Mouse (Mus musculus): ENCODE data around the gene Rbm25. TPM values are rescaled to one million over a fixed set of nuclear protein-coding genes. Genes with fewer than 3 reads are reported as not detected.
"Not testable (repeated sequence)": the region's sequence is repeated elsewhere in the genome, so short reads cannot be mapped to it uniquely, and the experiment has no call there.

Rbm25 gene
- polyA plus RNA-seq, 1 experiment from 2014 or later: 300 TPM

DNA sequence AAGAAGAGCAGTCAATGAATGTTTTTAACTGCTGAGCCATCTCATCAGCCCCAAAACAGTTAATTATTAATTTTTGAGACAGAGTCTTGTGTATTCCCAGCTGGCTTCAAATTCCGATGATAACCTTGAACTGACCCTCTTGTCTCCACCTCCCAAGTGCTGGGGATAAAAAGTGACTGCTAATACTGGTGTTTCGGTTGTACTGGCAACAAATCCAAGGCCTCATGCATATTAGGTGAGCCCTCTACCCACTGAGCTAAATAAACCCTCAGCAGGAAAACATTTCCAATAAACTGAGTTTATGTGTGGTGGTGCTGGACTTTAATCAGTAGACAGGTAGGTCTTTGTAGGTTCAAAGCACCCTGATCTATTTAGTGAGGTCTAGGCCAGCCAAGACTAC, 12.1 kb upstream of the Rbm25 start:
- WGBS: 81% methylated on average over 2 of the region's 2 CpGs
- H3K36me3 ChIP-seq (replicated peaks): no peaks in the 10 kb centered on the region
- H3K4me3 ChIP-seq (replicated peaks): no peak overlapping the region
- no peaks in the 10 kb centered on the region for H3K9me3 ChIP-seq
- no peak overlapping the region for H3K9ac ChIP-seq
- no peaks in the 10 kb centered on the region for H3K27me3 ChIP-seq
- H3K4me1 ChIP-seq: no peaks in the 10 kb centered on the region
- ATAC-seq (ENCODE audit: low FRiP score): no peak
- no peak overlapping the region for H3K4me2 ChIP-seq
- no peak overlapping the region for H3K27ac ChIP-seq

GRCm38 (mm10) chr12:83620694-83621093, 10.3 kb upstream of the Rbm25 start:
- H3K9ac ChIP-seq; H3K36me3 ChIP-seq (replicated peaks); H3K9me3 ChIP-seq; H3K27ac ChIP-seq; ATAC-seq (ENCODE audit: low FRiP score); H3K4me1 ChIP-seq; H3K4me3 ChIP-seq (replicated peaks); H3K4me2 ChIP-seq; H3K27me3 ChIP-seq: not testable (repeated sequence)
- 60% methylated on average over 23 of the region's 23 CpGs for WGBS

GRCm38 (mm10) chr12:83622031-83622755, 8.8 kb upstream of the Rbm25 start:
- no peaks in the 10 kb centered on the region for H3K36me3 ChIP-seq (replicated peaks)
- no peak for ATAC-seq (ENCODE audit: low FRiP score)
- H3K9ac ChIP-seq: no peak overlapping the region
- no peak overlapping the region for H3K4me2 ChIP-seq
- no peaks in the 10 kb centered on the region for H3K27me3 ChIP-seq
- H3K4me1 ChIP-seq: no peaks in the 10 kb centered on the region
- no peak overlapping the region for H3K27ac ChIP-seq
- no peak overlapping the region for H3K4me3 ChIP-seq (replicated peaks)
- 87% methylated on average over 6 of the region's 6 CpGs for WGBS
- H3K9me3 ChIP-seq: no peaks in the 10 kb centered on the region

DNA sequence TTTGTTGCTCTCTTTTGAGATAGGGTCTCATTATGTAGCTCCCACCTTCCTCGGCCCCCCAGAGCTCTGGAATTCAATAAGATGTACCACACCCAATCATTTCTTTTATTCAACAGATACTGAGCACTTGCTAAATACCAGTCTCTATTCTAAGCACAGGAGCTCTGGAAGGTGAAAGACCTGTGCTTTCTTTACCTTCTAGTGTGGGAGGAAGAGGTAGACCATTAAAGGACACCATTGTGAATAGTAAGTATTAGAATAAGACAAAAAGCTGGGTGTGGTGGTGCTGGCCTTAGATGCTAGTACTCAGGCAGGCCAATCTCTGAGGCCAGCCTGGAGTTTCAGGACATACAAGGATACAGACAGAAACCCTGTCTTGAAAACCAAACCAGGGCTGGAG, 6.7 kb upstream of the Rbm25 start:
- no peak for ATAC-seq (ENCODE audit: low FRiP score)
- Histone ChIP-seq H3K27me3 (no peaks in the 10 kb centered on the region), H3K9ac (no peak overlapping the region), H3K9me3 (no peaks in the 10 kb centered on the region), H3K4me3 (replicated peaks) (no peak overlapping the region), H3K27ac (no peak overlapping the region), H3K4me1 (no peaks in the 10 kb centered on the region), H3K4me2 (no peak overlapping the region), H3K36me3 (replicated peaks) (no peaks in the 10 kb centered on the region)
- 72% methylated on average over 1 of the region's 1 CpGs for WGBS

- peaks cover 11% of the 10 kb centered on the region for H3K36me3 ChIP-seq (replicated peaks)
- peak overlapping the region; percentile 96 for H3K4me3 ChIP-seq (replicated peaks)
- H3K4me2 ChIP-seq: peak overlapping the region; percentile 58
- WGBS: under 1% methylated on average over 59 of the region's 68 CpGs
- peaks cover 7% of the 10 kb centered on the region for H3K4me1 ChIP-seq
- H3K27ac ChIP-seq: peak overlapping the region; percentile 98
- peak overlapping the region; percentile 99 for H3K9ac ChIP-seq
- H3K9me3 ChIP-seq: no peaks in the 10 kb centered on the region
- H3K27me3 ChIP-seq: no peaks in the 10 kb centered on the region
- ATAC-seq (ENCODE audit: low FRiP score): peak; percentile 100
Measured at GRCm38 (mm10) chr12:83631743-83632679, 975 bp downstream of the Rbm25 start.

- peak overlapping the region; percentile 98 for H3K27ac ChIP-seq
- peak overlapping the region; percentile 99 for H3K9ac ChIP-seq
- WGBS: 0% methylated on average over 20 of the region's 20 CpGs
Measured at GRCm38 (mm10) chr12:83632680-83633025, 1.6 kb downstream of the Rbm25 start.

DNA sequence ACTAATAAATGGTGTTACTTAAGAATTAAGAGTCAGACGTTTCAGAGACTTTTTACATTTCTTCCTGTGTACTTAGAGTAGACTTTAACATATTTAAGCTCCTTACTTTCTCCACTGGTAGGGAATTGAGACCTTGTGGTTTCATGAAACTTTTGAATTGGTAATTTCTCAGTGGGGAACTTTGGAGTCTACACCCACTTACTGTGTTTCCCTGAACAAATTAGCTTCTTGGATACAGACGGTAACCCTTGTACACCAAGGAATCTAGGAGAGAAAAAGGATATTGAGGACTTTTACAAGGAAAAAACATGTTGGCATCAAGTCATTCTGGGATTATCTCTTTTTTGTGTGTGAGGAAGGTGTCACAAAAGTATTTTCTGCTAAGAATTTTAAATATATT, 2.8 kb downstream of the Rbm25 start:
- 49% methylated on average over 2 of the region's 2 CpGs for WGBS
- Histone ChIP-seq H3K36me3 (replicated peaks) (peaks cover 23% of the 10 kb centered on the region), H3K4me1 (peaks cover 7% of the 10 kb centered on the region), H3K9ac (no peak overlapping the region), H3K4me3 (replicated peaks) (peak overlapping the region; percentile 96), H3K27me3 (no peaks in the 10 kb centered on the region), H3K9me3 (no peaks in the 10 kb centered on the region), H3K4me2 (peak overlapping the region; percentile 58), H3K27ac (no peak overlapping the region)
- ATAC-seq (ENCODE audit: low FRiP score): no peak

More at GRCm38 (mm10) chr12:83632680-83633025, 1.6 kb downstream of the Rbm25 start:
- peak; percentile 65 for ATAC-seq (ENCODE audit: low FRiP score)
- Histone ChIP-seq H3K4me3 (replicated peaks) (peak overlapping the region; percentile 96), H3K4me1 (peaks cover 7% of the 10 kb centered on the region), H3K4me2 (peak overlapping the region; percentile 58), H3K27me3 (no peaks in the 10 kb centered on the region), H3K9me3 (no peaks in the 10 kb centered on the region), H3K36me3 (replicated peaks) (peaks cover 17% of the 10 kb centered on the region)

GRCm38 (mm10) chr12:83641233-83641632, 10.2 kb downstream of the Rbm25 start:
- H3K36me3 ChIP-seq (replicated peaks): peaks cover 57% of the 10 kb centered on the region
- H3K27ac ChIP-seq: no peak overlapping the region
- no peaks in the 10 kb centered on the region for H3K9me3 ChIP-seq
- no peak overlapping the region for H3K9ac ChIP-seq
- H3K27me3 ChIP-seq: no peaks in the 10 kb centered on the region
- H3K4me1 ChIP-seq: no peaks in the 10 kb centered on the region
- 97% methylated on average over 2 of the region's 2 CpGs for WGBS
- ATAC-seq (ENCODE audit: low FRiP score): no peak
- no peak overlapping the region for H3K4me2 ChIP-seq
- no peak overlapping the region for H3K4me3 ChIP-seq (replicated peaks)

- H3K27me3 ChIP-seq: no peaks in the 10 kb centered on the region
- H3K27ac ChIP-seq: no peak overlapping the region
- no peaks in the 10 kb centered on the region for H3K9me3 ChIP-seq
- ATAC-seq (ENCODE audit: low FRiP score): no peak
- WGBS: 97% methylated on average over 1 of the region's 1 CpGs
- no peak overlapping the region for H3K4me2 ChIP-seq
- H3K9ac ChIP-seq: no peak overlapping the region
- H3K4me3 ChIP-seq (replicated peaks): no peak overlapping the region
- peaks cover 54% of the 10 kb centered on the region for H3K36me3 ChIP-seq (replicated peaks)
- no peaks in the 10 kb centered on the region for H3K4me1 ChIP-seq
Measured at GRCm38 (mm10) chr12:83643116-83643515, 12.1 kb downstream of the Rbm25 start.

DNA sequence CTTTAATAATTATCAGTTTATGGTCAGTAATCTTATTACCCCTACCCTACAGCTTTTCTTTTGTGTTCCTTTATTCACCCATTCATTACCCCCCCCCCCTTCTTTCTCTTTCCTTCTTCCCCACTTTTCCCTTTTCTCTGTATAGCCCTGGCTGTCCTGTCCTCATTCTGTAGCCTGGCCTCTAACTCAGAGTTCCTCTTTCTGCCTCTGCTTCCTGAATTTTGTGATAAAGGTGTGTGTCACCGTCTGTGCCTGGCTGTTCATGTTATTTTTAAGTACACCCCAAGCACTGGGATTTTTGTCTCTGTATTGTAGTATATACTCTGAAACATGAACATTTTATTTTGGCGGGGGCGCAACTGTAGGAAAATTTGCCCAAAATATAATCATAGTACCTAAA, 19.3 kb downstream of the Rbm25 start:
- Histone ChIP-seq H3K36me3 (replicated peaks) (peaks cover 69% of the 10 kb centered on the region), H3K9ac (no peak overlapping the region), H3K4me2 (no peak overlapping the region), H3K4me1 (no peaks in the 10 kb centered on the region), H3K4me3 (replicated peaks) (no peak overlapping the region), H3K9me3 (no peaks in the 10 kb centered on the region), H3K27me3 (no peaks in the 10 kb centered on the region), H3K27ac (no peak overlapping the region)
- ATAC-seq (ENCODE audit: low FRiP score): no peak
- 94% methylated on average over 3 of the region's 3 CpGs for WGBS

GRCm38 (mm10) chr12:83651414-83651813, 20.4 kb downstream of the Rbm25 start:
- Histone ChIP-seq H3K27me3 (no peaks in the 10 kb centered on the region), H3K4me3 (replicated peaks) (no peak overlapping the region), H3K4me2 (no peak overlapping the region), H3K27ac (no peak overlapping the region), H3K36me3 (replicated peaks) (peaks cover 64% of the 10 kb centered on the region), H3K9ac (no peak overlapping the region), H3K9me3 (no peaks in the 10 kb centered on the region), H3K4me1 (no peaks in the 10 kb centered on the region)
- no peak for ATAC-seq (ENCODE audit: low FRiP score)

DNA sequence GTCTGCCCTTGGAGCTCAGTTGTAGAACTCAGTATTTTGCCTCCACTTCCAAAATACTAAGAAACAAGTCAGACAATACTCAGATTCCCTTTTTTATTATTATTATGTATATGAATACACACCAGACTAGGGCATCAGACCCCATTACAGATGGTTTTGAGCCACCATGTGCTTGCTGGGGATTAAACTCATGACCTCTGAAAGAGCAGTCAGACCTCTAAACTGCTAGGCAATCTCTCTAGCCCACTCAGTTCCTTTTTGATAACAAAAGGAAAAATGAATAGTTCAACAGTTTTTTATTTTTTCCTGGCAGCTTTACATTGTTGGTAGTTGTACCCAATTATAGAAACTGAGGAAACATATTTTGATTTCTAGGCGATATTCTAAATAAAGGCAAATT, 54.4 kb downstream of the Rbm25 start:
- no peaks in the 10 kb centered on the region for H3K27me3 ChIP-seq
- H3K36me3 ChIP-seq (replicated peaks): peaks cover 24% of the 10 kb centered on the region
- no peak overlapping the region for H3K9ac ChIP-seq
- no peak overlapping the region for H3K27ac ChIP-seq
- H3K4me2 ChIP-seq: no peak overlapping the region
- WGBS: 93% methylated on average over 1 of the region's 1 CpGs
- no peaks in the 10 kb centered on the region for H3K9me3 ChIP-seq
- peaks cover 20% of the 10 kb centered on the region for H3K4me1 ChIP-seq
- H3K4me3 ChIP-seq (replicated peaks): no peak overlapping the region
- no peak for ATAC-seq (ENCODE audit: low FRiP score)

Data from forebrain, embryonic 12.5 days (tissue).